Mouse (Mus musculus): Measurements from ENCODE around the gene Lrrc49.

GRCm38 (mm10) chr9:60563809-60564208, 124.1 kb downstream of the Lrrc49 start:
- no peak for TF ChIP-seq CTCF (IDR thresholded peaks at IDR 0.05; ENCODE audit: low read depth)
- TF ChIP-seq EP300 (IDR thresholded peaks at IDR 0.05; ENCODE audit: low read depth), result no peak
